Mouse (Mus musculus) liver, postnatal 0 days (tissue): ENCODE results near the gene Spock3. TPM values are rescaled to one million over a fixed set of nuclear protein-coding genes. Genes with fewer than 3 reads are reported as not detected.
"Not testable (repeated sequence)": the region's sequence is repeated elsewhere in the genome, so short reads cannot be mapped to it uniquely, and the experiment has no call there.

Experiments used
- ATAC-seq: fragments of 200-750 bp; cut with Nextera tagmentation; 2 replicates; pipeline ENCODE4 v1.8.0; 2017; ENCODE audit warnings: mild to moderate bottlenecking, moderate library complexity
- DNase-seq: peaks from one replicate; pipeline ENCODE4 v3.0.0-alpha.2; 2016
- H3K27ac ChIP-seq: fragments of 300-500 bp; sonication (generic); 2 replicates; pipeline ENCODE4 v1.5.1; 2014; ENCODE audit warnings: antibody characterized with exemption, moderate library complexity, mild to moderate bottlenecking, low read depth
- H3K27me3 ChIP-seq: fragments of 300-500 bp; sonication (generic); 2 replicates; pipeline ENCODE4 v1.6.1; 2014; ENCODE audit warnings: low read length, control low read depth, mixed read lengths; ENCODE audit not compliant: insufficient read depth
- H3K36me3 ChIP-seq: fragments of 300-500 bp; sonication (generic); replicated peaks from 2 replicates; pipeline ENCODE4 v1.6.1; 2014; ENCODE audit warnings: mild to moderate bottlenecking, control low read depth, low read length, moderate library complexity, mixed read lengths; ENCODE audit not compliant: insufficient read depth
- H3K4me1 ChIP-seq: fragments of 300-500 bp; sonication (generic); 2 replicates; pipeline ENCODE4 v1.6.1; 2014; ENCODE audit warnings: antibody characterized with exemption, mild to moderate bottlenecking, control low read depth; ENCODE audit not compliant: insufficient read depth
- H3K4me2 ChIP-seq: fragments of 300-500 bp; sonication (generic); 2 replicates; pipeline ENCODE4 v1.6.1; 2014; ENCODE audit warnings: low read depth, mild to moderate bottlenecking, low read length, moderate library complexity, mixed read lengths
- H3K4me3 ChIP-seq: fragments of 300-500 bp; sonication (generic); 2 replicates; pipeline ENCODE4 v1.5.1; 2014; ENCODE audit warnings: low read depth, low read length
- H3K9ac ChIP-seq: fragments of 300-500 bp; sonication (generic); replicated peaks from 2 replicates; pipeline ENCODE4 v1.6.1; 2014; ENCODE audit warnings: mild to moderate bottlenecking, moderate library complexity
- H3K9me3 ChIP-seq: fragments of 300-500 bp; sonication (generic); 2 replicates; pipeline ENCODE4 v1.6.1; 2016; ENCODE audit warnings: mild to moderate bottlenecking, control low read depth, low read length, mixed read lengths
- CTCF ChIP-seq: sonication (generic); IDR thresholded peaks from 2 replicates; pipeline ENCODE4 v1.5.1; 2016; ENCODE audit warnings: antibody characterized with exemption, low read depth
- EP300 ChIP-seq: IDR thresholded peaks from 2 replicates; pipeline ENCODE4 v1.6.1; 2016; ENCODE audit warnings: antibody characterized with exemption, low read depth, mild to moderate bottlenecking
- WGBS: fragments of 180-500 bp; shearing (Covaris S2); extraction: QIAGEN DNeasy Blood & Tissue Kit; methylation state at CpG from one replicate; pipeline ENCODE4 v1.1.7; 2014; ENCODE audit not compliant: insufficient replicate concordance; 5-methylcytosine and 5-hydroxymethylcytosine counted together
- polyA plus RNA-seq: library from polyadenylated mRNA; unstranded; fragments of >200 nt; fragmentation: Nextera tagmentation; extraction: Ambion mirVana; gene quantifications from 2 replicates; pipeline ENCODE4 v1.2.1, GENCODE M21; 2015

The Spock3 gene
- polyA plus RNA-seq, 1 experiment from 2014 or later: not detected

- Histone ChIP-seq H3K4me1 (no peaks in the 10 kb centered on the region), H3K4me3 (no peak overlapping the region), H3K9ac (no peak overlapping the region), H3K27ac (no peak overlapping the region), H3K36me3 (no peaks in the 10 kb centered on the region), H3K9me3 (no peaks in the 10 kb centered on the region), H3K4me2 (no peak overlapping the region), H3K27me3 (no peaks in the 10 kb centered on the region)
- ATAC-seq (no peak), DNase-seq (no peak)
- WGBS: 76% methylated on average over 2 of the region's 2 CpGs
- TF ChIP-seq EP300: no peak
- no peak for TF ChIP-seq CTCF
Observed at GRCm38 (mm10) chr8:63098200-63098599, 147.4 kb downstream of the Spock3 start.

DNA sequence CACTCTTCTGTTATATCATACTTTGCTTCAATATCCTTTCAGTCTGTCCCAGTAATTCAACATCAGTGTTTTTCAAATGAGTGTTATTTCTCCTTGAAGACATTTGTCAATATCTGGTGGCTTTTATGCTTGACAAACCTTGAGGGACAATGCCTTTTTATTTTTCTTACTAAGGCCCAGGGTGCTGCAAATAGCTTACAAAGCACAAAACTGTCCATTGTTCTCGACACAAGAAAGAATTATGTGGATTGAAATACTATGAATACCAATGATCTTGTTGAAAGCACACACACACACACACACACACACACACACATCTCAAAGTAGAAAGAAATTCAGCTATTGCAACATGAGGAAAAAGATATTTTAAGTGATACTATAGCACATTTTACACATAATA, 159.0 kb downstream of the Spock3 start:
- WGBS: 52% methylated on average over 1 of the region's 1 CpGs
- no peaks in the 10 kb centered on the region for H3K9me3 ChIP-seq

GRCm38 (mm10) chr8:63112919-63113318, 162.1 kb downstream of the Spock3 start:
- 62% methylated on average over 1 of the region's 1 CpGs for WGBS
- H3K4me1 ChIP-seq: no peaks in the 10 kb centered on the region
- H3K4me2 ChIP-seq: no peak overlapping the region
- TF ChIP-seq CTCF (no peak), EP300 (no peak)
- H3K9me3 ChIP-seq: no peaks in the 10 kb centered on the region
- H3K9ac ChIP-seq: no peak overlapping the region
- no peaks in the 10 kb centered on the region for H3K36me3 ChIP-seq
- ATAC-seq (no peak), DNase-seq (no peak)
- H3K27ac ChIP-seq: no peak overlapping the region
- no peaks in the 10 kb centered on the region for H3K27me3 ChIP-seq
- H3K4me3 ChIP-seq: no peak overlapping the region

More for the DNA sequence above, 159.0 kb downstream of the Spock3 start:
- no peak overlapping the region for H3K27ac ChIP-seq
- no peaks in the 10 kb centered on the region for H3K36me3 ChIP-seq
- DNase-seq (no peak), ATAC-seq (no peak)
- H3K27me3 ChIP-seq: no peaks in the 10 kb centered on the region
- no peak overlapping the region for H3K9ac ChIP-seq
- no peak for TF ChIP-seq CTCF
- TF ChIP-seq EP300: no peak
- H3K4me1 ChIP-seq: no peaks in the 10 kb centered on the region
- H3K4me2 ChIP-seq: no peak overlapping the region
- no peak overlapping the region for H3K4me3 ChIP-seq

DNA sequence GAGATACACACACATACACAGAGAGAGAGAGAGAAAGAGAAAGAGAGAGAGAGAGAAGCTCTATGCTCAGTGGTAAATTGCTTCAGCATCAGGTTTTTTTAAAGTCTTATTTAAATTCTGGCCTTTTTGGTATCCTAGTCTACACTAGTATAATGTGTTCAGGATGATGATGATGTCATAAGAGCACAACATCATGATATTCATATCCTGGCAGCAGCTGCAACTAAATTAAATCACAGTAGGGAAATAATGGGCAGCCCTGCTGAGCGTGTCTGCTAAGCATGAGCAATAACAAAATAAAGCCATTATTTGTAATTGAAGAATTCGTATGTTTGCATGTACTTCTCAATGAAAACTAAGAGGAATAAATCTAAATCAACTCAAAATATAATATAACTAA, 169.7 kb downstream of the Spock3 start:
- Histone ChIP-seq H3K27me3 (no peaks in the 10 kb centered on the region), H3K27ac (no peak overlapping the region), H3K4me1 (no peaks in the 10 kb centered on the region), H3K4me3 (no peak overlapping the region), H3K36me3 (no peaks in the 10 kb centered on the region), H3K4me2 (no peak overlapping the region), H3K9me3 (no peaks in the 10 kb centered on the region), H3K9ac (no peak overlapping the region)
- DNase-seq: no peak
- TF ChIP-seq CTCF: no peak
- no peak for TF ChIP-seq EP300
- WGBS: 62% methylated on average over 2 of the region's 2 CpGs
- no peak for ATAC-seq

- Histone ChIP-seq H3K27me3 (no peaks in the 10 kb centered on the region), H3K4me3 (no peak overlapping the region), H3K4me2 (no peak overlapping the region), H3K27ac (no peak overlapping the region), H3K4me1 (no peaks in the 10 kb centered on the region), H3K9ac (no peak overlapping the region), H3K9me3 (no peaks in the 10 kb centered on the region), H3K36me3 (no peaks in the 10 kb centered on the region)
- DNase-seq: no peak
- TF ChIP-seq CTCF: no peak
- TF ChIP-seq EP300: no peak
- 66% methylated on average over 3 of the region's 3 CpGs for WGBS
- no peak for ATAC-seq
Observed at GRCm38 (mm10) chr8:63135406-63135805, 184.6 kb downstream of the Spock3 start.

- H3K4me2 ChIP-seq, H3K27ac ChIP-seq, DNase-seq, H3K4me1 ChIP-seq, ATAC-seq, H3K9ac ChIP-seq, H3K4me3 ChIP-seq, H3K36me3 ChIP-seq, H3K27me3 ChIP-seq, H3K9me3 ChIP-seq: not testable (repeated sequence)
- 74% methylated on average over 2 of the region's 2 CpGs for WGBS
Observed at GRCm38 (mm10) chr8:63163861-63164260, 213.1 kb downstream of the Spock3 start.

GRCm38 (mm10) chr8:63165326-63165725, 214.5 kb downstream of the Spock3 start:
- no peaks in the 10 kb centered on the region for H3K27me3 ChIP-seq
- H3K4me1 ChIP-seq: no peaks in the 10 kb centered on the region
- no peak for ATAC-seq
- no peaks in the 10 kb centered on the region for H3K9me3 ChIP-seq
- no peak for DNase-seq
- H3K27ac ChIP-seq: no peak overlapping the region
- no peak overlapping the region for H3K9ac ChIP-seq
- no peak overlapping the region for H3K4me2 ChIP-seq
- H3K36me3 ChIP-seq: no peaks in the 10 kb centered on the region
- H3K4me3 ChIP-seq: no peak overlapping the region
- TF ChIP-seq EP300: no peak
- no peak for TF ChIP-seq CTCF
